Mouse (Mus musculus): ENCODE measurements around the gene Ncl.

Ncl gene

DNA sequence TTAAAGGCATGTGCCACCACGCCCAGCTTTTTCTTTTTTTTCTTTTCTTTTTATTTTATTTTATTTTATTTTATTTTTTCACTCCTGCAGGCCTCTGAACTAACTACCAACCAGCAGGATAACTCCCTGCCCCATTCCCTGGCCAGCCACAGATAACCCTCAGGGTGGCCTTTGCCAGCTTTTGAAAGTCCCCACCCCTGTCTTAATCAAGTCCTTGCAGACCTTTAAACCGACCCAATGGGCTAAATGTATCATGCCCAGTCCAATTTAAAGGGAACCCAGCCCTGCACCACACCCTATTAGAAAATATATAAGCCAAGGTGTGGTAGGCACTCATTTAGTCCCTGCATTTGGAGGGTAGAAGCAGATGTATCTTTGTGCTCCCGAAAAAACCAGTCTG, 46.9 kb downstream of the Ncl start:
- no peak for DNase-seq (ENCODE audit: low spot score)

DNA sequence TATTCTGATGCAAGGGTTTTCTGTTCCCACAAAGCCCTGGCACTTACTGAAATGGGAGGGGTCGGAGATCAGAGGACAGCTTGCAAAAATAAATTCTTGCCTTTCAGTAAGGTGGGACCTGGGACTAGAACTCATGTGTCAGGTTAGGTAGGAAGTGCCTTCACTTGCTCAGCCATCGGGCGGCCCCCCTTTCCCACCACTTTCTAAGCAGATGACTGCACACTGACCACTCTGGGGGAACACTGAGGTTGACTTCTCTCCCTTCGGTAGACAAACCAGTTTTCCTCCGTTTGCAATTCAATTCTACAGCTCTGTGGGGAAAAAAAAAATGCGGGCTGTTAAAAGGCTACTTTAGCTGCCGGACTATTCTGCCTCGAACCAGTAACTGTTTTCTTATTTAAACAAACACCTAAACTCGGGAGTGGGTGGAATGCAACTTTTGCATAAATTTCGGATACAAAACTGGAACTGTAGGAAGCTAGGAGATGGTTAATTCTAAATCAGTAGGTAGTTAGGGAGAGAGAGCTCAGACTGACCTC, 47.7 kb downstream of the Ncl start:
- DNase-seq (ENCODE audit: low spot score), result no peak

DNA sequence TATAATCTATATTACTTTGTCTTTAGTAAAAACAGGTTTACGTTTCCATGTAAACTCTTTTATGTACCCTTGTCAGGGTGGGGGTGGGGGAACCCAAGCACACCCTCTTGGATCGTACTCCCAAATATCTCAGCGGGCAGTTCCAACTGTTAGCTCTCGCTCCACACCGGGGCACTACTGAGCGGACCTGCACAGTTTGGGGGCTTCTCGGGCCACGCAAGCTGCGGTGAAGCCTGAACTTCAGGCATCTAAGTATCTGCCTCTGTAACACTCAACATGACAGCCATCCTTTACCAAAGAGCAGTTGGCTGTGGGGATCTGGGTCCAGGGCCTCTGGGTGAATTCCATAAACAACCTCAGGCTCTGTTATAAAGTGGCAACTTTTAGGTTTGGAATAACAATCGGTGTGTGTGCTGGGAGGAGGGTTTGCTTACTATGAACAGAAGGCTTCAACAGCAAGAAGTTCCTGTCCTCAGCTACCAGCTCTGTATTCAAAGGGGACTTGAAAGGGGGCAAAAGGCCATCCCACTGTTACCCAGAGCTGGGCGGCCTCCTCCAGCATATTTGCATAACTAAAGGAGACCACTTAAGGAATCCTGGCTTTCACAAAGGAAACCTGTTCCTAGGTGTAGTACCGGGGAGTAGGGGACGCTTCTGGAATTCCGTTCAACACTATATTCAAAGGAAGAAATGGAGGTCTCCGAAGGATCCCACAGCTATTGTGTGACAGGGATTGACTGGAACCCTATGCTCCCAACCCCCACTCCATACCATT, 48.5 kb downstream of the Ncl start:
- DNase-seq (ENCODE audit: low spot score), result no peak

DNA sequence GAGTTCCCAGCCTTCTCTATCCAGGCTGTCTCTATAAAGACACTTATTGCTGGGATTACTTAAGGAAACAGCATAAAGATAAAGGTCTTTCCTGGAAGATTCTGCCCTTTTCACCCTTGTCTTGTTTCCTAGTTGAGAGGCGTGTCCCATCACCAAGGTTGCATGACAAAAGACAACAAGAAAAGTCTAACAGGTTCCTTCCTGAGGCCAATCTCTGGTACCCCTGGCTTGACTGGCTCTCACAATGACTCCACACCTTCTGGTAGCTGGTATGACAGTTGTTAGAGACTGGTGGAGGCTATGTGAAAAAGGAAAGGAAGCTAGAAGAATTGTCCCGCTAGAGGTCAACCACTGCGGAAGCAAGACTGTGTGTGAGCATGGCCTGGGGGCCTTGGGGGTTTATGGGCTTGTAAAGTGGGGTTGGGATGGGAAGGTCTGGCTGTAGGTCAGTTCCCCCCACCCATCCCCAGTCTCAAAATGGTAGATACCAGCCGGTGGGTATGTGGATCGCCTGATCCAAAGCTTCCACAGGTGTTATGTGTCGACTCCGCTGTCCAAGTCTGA, 49.8 kb downstream of the Ncl start:
- DNase-seq (ENCODE audit: low spot score), result no peak

DNA sequence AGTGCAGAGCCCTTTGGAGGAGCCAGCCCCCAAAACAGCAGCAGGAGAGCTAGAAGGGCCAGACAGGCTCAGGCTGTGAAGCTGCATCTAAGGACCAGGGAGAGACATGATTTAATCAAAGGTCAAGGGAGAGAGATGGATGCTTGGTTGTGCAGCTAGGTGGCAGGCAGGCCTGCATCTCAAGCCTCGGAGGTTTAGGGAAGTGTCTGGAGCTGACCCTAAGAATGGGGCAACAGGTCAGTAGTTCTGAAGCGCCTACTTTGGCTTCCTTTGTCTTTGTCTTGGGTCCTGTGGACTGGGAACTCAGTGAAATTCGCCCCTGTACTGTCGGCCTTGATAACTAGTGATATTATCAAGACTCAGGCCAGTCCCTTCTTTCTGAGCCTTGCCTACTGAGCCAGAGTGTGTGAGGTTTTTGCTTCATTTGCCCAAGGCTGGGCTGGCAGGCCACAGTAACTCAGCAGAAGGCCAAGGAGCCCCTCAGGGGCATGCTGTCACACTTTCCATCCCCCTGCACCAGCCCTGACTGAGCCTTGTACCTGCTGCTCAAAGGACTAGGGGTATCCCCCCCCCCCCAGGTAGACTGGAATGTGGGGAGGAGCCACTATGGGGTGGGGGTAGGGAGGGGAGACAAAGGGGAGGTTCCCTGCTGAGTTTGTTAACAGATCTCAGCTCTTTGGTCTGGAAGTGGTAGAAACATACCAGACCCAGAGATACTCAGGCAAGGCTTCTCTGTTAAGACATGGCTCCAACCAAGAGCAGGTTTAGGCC, 51.1 kb downstream of the Ncl start:
- no peak for DNase-seq (ENCODE audit: low spot score)

DNA sequence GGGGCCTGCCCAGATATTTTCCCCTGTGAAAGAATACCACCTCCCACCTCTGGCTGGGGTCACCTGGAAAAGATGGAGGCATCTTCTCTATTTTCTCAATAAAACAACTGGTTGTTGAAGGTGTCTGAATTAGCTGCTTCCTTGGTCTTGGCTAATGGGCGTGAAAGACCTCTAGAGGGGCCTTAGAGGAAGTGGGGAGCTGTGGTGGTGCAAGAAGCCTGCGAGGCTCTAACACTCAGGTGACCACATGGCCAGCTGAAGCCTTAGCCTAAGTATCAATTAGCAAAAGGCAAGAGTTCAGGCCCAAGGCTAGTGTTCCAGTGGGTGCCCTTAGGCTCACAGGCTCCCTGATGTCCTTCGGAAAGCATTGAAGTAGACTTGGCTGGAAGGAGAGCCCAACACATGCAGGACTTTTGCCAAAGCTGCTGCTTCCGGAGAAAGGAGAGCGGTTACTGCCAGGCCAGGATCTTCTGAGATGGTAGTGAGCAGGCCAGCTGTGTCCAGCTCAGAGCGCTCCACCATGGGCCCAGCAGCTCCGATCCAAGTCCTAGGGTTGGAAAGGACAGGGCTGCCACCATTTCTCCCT, 51.9 kb downstream of the Ncl start:
- no peak for DNase-seq (ENCODE audit: low spot score)

DNA sequence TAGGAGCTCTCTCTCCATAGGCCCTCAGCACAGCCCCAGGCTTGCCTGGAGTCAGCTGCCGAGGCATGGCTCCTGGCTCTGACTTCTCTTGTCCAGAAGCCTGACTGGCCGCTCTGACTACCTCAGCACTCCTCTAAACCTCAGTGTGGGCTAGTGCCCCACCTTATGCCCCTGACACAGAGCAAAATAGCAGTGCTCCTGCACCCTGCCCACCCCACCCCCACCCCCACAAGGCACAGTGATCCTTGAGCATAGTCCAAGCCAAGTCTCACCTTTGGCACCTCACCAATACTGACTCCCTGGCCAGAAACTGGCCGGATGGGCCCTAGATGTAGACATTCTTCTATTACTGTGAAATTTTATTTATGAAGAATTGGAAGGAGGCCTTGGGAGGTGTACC, 52.5 kb downstream of the Ncl start:
- no peak for DNase-seq (ENCODE audit: low spot score)

DNA sequence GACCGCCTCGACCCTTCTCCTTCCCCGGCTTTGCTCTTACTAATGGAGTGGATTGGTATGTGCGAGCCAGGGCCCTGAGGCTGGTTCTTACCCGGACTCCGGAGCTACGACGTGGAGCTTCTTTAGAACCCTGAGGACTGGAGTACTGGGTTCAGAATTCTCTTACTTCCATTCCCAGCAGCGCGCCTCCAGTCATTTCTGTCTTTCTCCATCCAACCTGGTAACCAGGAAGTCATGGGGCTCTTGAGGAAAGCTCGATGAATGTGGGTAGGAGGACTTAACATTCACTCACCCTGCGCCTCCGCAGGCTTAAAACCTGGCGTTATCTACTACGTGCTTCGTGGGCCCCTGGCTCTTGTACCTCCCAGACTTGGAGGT, 55.3 kb downstream of the Ncl start:
- DNase-seq (ENCODE audit: low spot score), result no peak

DNA sequence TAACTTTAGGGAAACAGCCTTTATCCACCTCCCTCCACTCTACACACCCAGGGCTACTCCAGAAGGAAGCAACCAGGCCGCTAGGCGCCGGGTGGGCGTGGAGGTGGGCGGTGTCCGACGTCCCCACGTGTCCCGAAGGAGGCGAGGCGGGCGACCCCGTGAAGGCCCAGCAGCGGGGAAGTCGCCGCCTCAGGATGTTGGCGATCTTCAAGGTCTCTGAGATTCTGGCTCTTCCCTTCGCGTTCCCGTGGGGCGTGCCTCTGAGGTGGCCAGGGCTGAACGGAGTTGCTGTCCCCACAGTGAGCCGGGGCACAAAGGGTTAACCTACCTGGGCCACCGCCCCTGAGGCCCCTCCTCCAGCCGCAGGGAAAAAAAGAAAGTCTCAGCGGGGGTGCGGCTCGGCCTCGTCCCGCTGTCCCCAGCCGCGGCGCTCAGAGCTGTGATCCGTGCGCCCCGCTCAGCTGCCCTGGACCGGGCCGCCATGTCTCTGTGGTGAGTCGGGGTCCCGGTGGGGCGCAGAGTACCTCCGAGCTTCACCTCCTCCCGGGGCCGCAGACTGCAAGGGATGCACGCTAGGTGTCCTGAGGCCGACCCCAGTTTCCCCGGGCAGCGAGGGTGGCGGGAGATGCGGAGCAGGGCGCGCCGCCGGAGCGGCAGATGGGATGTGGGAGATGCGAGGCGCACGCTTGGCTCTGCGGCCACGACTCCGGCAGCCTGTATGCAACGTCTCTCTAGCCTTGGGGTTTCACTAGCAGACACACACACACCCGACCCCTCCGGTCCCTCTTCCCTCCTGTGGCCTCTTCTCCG, 55.9 kb downstream of the Ncl start:
- DNase-seq (ENCODE audit: low spot score), result peak; percentile 65

DNA sequence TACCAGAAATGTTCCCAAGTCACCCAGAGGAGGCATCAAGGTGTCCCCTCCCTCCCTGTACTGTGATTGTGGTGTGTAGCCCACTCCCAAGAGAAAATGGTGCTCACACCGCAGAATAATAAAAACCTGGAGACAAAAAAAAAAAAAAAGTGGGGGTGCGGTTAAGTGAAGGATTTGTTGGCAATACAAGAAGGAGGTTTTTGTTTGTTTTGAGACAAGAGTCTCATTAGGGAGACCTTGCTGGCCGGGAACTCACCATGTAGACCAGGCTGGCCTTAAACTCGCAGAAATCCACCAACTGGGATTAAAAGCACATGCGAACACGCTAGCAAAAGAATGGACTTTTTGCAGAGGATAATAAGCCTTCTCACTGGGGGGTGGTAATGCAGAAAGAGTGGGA, 56.7 kb downstream of the Ncl start, which contains the start of gene B3gnt7:
Gene B3gnt7 (plus strand): TSS at position 301 of the 400 bp plus-strand sequence.
- no peak for DNase-seq (ENCODE audit: low spot score)

DNA sequence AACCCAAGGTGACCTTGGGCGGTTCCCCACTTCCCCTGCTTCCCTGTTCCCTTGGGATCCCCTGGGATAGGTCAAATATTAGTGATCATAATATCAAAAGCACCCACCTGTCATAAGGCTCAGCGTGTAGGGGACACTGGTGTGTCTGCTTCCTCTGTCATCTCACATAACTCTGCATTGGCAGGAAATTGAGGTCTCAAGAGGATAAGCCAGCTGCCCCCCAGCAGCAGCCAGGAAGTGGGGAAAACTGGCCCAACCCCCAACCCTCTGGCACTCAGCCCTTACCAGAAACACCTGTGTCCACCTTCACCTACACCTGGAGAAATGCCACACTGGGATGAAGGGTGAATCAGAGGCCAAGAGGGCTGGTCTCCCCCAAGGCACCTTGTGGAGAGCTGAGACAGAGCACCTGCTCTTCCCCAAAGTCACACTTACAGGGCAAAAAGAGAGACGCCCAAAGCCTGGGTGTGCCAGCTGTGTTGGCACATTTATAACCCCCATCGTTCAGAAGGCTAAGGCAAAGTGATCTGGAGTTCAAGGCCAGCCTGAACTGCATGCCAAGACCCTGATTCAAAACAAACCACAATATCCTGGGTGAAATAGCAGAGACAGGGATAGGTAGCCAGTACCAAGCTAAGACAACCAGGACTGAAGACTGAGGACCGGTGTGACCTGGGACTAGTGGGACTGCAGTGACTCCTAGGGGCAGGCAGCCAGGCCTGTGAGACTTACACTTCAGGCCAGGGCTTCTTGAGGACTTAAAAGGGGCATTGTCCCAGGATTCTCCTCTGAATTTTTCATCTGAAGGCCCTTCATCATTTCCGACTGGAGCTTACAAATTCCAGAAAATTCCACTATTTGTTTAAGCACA, 57.7 kb downstream of the Ncl start:
- DNase-seq (ENCODE audit: low spot score), result no peak

DNA sequence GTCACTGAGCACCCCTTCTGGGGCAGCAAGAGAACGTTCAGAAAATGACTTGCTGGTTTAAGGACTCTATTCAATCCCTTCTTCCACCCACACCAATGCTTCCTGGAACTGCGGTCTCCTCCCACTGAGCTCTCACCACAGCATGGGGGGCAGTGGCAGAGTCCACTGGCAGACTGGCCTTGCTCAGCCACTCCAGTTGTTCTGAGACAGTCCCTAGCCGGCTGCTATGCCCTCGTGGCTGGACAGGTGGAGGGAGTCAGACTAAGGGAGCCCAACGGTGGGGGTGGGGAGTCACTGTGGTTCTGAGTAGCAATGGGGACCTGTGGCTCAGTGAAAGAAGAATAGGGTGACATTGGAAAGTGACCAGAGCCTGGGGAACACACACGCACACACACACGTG, 58.5 kb downstream of the Ncl start:
- DNase-seq (ENCODE audit: low spot score), result no peak

DNA sequence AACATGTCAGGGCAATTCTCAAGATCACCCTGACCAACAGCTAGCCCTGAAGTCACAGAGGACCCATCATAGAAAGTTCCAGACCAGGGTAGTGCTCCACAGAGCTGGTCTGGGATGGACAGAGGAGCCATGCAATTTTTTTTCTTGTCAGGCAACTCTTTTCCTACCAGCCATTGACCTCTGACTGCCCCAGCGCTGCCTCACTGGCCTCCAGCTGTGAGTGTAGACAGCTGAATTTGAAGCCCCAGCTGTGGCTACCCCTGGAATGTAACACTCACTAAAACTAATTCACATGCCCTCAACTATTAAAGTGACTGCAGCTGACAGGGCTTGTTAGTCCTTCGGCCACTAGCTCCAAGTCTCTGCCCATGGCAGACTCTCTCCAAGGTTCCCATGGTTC, 59.1 kb downstream of the Ncl start:
- DNase-seq (ENCODE audit: low spot score), result no peak

Measured in testis, postnatal 14 days (tissue).